Mouse (Mus musculus): ENCODE results near the gene Pdxp. TPM values are rescaled to one million over a fixed set of nuclear protein-coding genes. Genes with fewer than 3 reads are reported as not detected.

Pdxp gene
- total and polyA plus RNA-seq, 3 experiments: 2.8 to 9.8 (median 5.4) TPM

- Histone ChIP-seq H3K4me2 (ENCODE audit: insufficient read depth, low read depth, poor library complexity, severe bottlenecking) (no peak overlapping the region), H3K27me3 (replicated peaks) (no peaks in the 10 kb centered on the region), H3K9ac (ENCODE audit: insufficient read depth, low read depth) (no peak overlapping the region), H3K36me3 (replicated peaks in 1 of 2; ENCODE audit: control insufficient read depth in 1 of 2, insufficient read depth in 1 of 2, low read length in 1 of 2) (peaks cover 51 to 74% of the 10 kb centered on the region in 2 experiments), H3K79me2 (replicated peaks; ENCODE audit: control insufficient read depth, extremely low read depth, insufficient read depth, poor library complexity, severe bottlenecking) (0 out of 2 replicates have a peak, but pooled peaks cover 4% of the 10 kb centered on the region), H3K9me3 (replicated peaks; ENCODE audit: low read length) (no peaks in the 10 kb centered on the region), H3K27ac (ENCODE audit: insufficient read depth, low read depth) (no peak overlapping the region), H3K4me3 (replicated peaks in 1 of 3; ENCODE audit: low read depth in 2 of 3, low read length in 2 of 3, poor library complexity in 1 of 3) (no peak overlapping the region), H3K4me1 (ENCODE audit: control insufficient read depth in 1 of 2, insufficient read depth in 2 of 2) (peaks cover 0 to 21% of the 10 kb centered on the region in 2 experiments; a peak in 2 of 4 replicates)
- TF ChIP-seq POLR2AphosphoS2 (IDR thresholded peaks at IDR 0.05; ENCODE audit: low read depth, low read length): no peak
- TF ChIP-seq CTCF (conservative IDR thresholded peaks at IDR 0.05 in 1 of 2, IDR thresholded peaks at IDR 0.05 in 1 of 2; ENCODE audit: low read depth in 2 of 2, low read length in 2 of 2): peak in 1 of 2 experiments; percentile 48; a peak in 2 of 4 replicates
- TF ChIP-seq HCFC1 (IDR thresholded peaks at IDR 0.05; ENCODE audit: low read depth, low read length): no peak
- peak; percentile 32 for TF ChIP-seq RAD21 (IDR thresholded peaks at IDR 0.05; ENCODE audit: low read depth, low read length)
- TF ChIP-seq MAX (IDR thresholded peaks at IDR 0.05; ENCODE audit: low read length): no peak
- in situ Hi-C loops (cut with MboI; ENCODE audit: low pct_ligation_motif_present, low pct_unique_long_range_greater_than_20kb, low sequenced_read_pairs): no loop called here
- DNase-seq (ENCODE audit: extremely low read depth): no peak
- dilution Hi-C loops (cut with MboI; ENCODE audit: extremely low pct_ligation_motif_present, extremely low pct_unique_long_range_greater_than_20kb, low sequenced_read_pairs): no loop called here
These were observed 31.9 kb upstream of the Pdxp start for GRCm38 (mm10) chr15:78881828-78882227.

- Histone ChIP-seq H3K27me3 (replicated peaks) (no peaks in the 10 kb centered on the region), H3K9ac (ENCODE audit: insufficient read depth, low read depth) (no peak overlapping the region), H3K4me3 (replicated peaks in 1 of 3; ENCODE audit: low read depth in 2 of 3, low read length in 2 of 3, poor library complexity in 1 of 3) (no peak overlapping the region), H3K36me3 (replicated peaks in 1 of 2; ENCODE audit: control insufficient read depth in 1 of 2, insufficient read depth in 1 of 2, low read length in 1 of 2) (peaks cover 60 to 89% of the 10 kb centered on the region in 2 experiments), H3K4me1 (ENCODE audit: control insufficient read depth in 1 of 2, insufficient read depth in 2 of 2) (peaks cover 28 to 56% of the 10 kb centered on the region in 2 experiments), H3K4me2 (ENCODE audit: insufficient read depth, low read depth, poor library complexity, severe bottlenecking) (no peak overlapping the region), H3K79me2 (replicated peaks; ENCODE audit: control insufficient read depth, extremely low read depth, insufficient read depth, poor library complexity, severe bottlenecking) (no peaks in the 10 kb centered on the region), H3K27ac (ENCODE audit: insufficient read depth, low read depth) (no peak overlapping the region), H3K9me3 (replicated peaks; ENCODE audit: low read length) (no peaks in the 10 kb centered on the region)
- no peak for TF ChIP-seq GABPA (IDR thresholded peaks at IDR 0.05; ENCODE audit: insufficient replicate concordance, low read depth, low read length)
- no peak for TF ChIP-seq CTCF (conservative IDR thresholded peaks at IDR 0.05 in 1 of 2, IDR thresholded peaks at IDR 0.05 in 1 of 2; ENCODE audit: low read depth in 2 of 2, low read length in 2 of 2)
- no peak for TF ChIP-seq JUND (conservative IDR thresholded peaks at IDR 0.05; ENCODE audit: low read depth, low read length)
- TF ChIP-seq UBTF (IDR thresholded peaks at IDR 0.05; ENCODE audit: low read depth, low read length): no peak
- no peak for TF ChIP-seq EP300 (IDR thresholded peaks at IDR 0.05; ENCODE audit: low read length)
- TF ChIP-seq USF1 (IDR thresholded peaks at IDR 0.05; ENCODE audit: low read depth, low read length): no peak
- TF ChIP-seq MAZ (IDR thresholded peaks at IDR 0.05; ENCODE audit: low read depth, low read length): no peak
- no peak for TF ChIP-seq ZMIZ1 (IDR thresholded peaks at IDR 0.05; ENCODE audit: low read depth, low read length)
- TF ChIP-seq ELF1 (IDR thresholded peaks at IDR 0.05; ENCODE audit: low read depth, low read length): no peak
- TF ChIP-seq MAFK (IDR thresholded peaks at IDR 0.05; ENCODE audit: insufficient replicate concordance, low read length): no peak
- no peak for TF ChIP-seq RCOR1 (conservative IDR thresholded peaks at IDR 0.05; ENCODE audit: low read depth, low read length)
- no peak for DNase-seq (ENCODE audit: extremely low read depth)
- in situ Hi-C loops (cut with MboI; ENCODE audit: low pct_ligation_motif_present, low pct_unique_long_range_greater_than_20kb, low sequenced_read_pairs) (no loop called here), dilution Hi-C loops (cut with MboI; ENCODE audit: extremely low pct_ligation_motif_present, extremely low pct_unique_long_range_greater_than_20kb, low sequenced_read_pairs) (no loop called here)
These were observed 24.3 kb upstream of the Pdxp start for GRCm38 (mm10) chr15:78889401-78889853.
